Mouse (Mus musculus) splenic B cell, adult 2 months (primary cell): ENCODE data around the gene Magi2.
A peak's percentile ranks its signal among the peaks of the same experiment; 100 is the strongest.
"Not testable (repeated sequence)": the region's sequence is repeated elsewhere in the genome, so short reads cannot be mapped to it uniquely, and the experiment has no call there.

ENCODE experiments used
- DNase-seq: peaks from one replicate; pipeline ENCODE4 v3.0.0-alpha.2; 2011; ENCODE audit warnings: low read depth, low spot score
- H3K27me3 ChIP-seq: 2 replicates; pipeline ENCODE4 v1.6.1; 2012; ENCODE audit warnings: mild to moderate bottlenecking, low read length, moderate library complexity, mixed read lengths; ENCODE audit not compliant: control insufficient read depth, poor library complexity, insufficient read depth, severe bottlenecking
- H3K36me3 ChIP-seq: 2 replicates; pipeline ENCODE4 v1.6.1; 2012; ENCODE audit warnings: mild to moderate bottlenecking, low read length, moderate library complexity, mixed read lengths; ENCODE audit not compliant: control insufficient read depth, poor library complexity, insufficient read depth, severe bottlenecking

The Magi2 gene

DNA sequence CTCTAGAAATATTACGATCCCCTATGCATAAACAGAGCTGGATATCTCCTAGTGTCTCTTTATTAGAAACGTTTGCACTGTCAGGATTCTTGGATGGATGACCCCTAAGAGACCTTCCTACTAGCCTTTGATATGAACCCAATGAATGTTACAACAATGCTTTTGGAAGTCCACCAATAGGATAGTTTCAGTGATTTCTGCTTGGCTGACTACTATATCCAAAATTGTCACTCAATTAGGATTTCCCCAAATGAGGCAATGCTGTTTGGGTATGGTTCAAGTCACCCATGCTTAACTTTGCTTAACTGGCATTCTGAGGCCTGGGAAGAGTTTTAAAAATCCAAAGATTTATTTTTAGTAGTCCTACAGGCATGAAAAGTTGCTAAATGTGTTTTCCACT is 110.7 kb downstream of the Magi2 start:
- H3K36me3 ChIP-seq: no peaks in the 10 kb centered on the region
- DNase-seq: no peak
- no peaks in the 10 kb centered on the region for H3K27me3 ChIP-seq

DNA sequence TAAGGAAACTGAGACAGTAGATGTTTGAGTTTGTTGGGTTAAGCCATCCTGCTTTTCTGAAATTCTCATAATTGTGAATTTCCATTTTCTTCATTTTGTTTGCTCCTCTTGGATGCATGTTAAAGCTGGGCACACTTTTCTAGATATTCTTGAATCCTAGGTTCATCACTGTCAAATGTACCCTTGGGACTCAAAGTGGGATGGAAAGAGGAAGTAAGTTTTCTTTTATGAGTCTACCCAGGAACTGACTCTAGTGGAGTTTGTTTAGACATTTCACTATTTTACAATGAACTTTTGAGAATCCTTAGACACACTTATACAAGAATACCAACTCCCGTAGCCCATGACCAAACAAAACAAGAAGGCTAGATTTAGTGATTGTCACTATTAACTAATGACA is 141.3 kb downstream of the Magi2 start:
- no peak for DNase-seq
- H3K27me3 ChIP-seq: no peaks in the 10 kb centered on the region

DNA sequence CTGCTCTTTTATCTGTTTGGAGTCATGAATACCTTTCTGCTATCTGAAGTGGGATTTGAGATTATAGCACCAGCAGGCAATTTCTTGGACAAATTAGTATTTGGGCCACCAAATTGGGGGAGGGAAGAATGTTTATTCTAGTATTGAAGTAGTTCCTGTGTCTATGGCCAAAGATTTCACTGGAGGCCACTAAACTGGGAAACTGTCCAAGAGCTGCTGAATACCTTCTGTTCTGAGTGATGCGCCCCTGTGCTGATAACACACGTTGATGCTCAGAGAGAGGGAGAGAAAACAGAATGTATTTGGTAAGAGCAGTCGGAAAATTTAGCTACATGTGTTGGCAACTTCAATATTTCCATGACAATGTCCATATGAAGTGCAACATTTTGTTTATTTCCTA is 169.0 kb downstream of the Magi2 start:
- H3K36me3 ChIP-seq: no peaks in the 10 kb centered on the region
- no peak for DNase-seq
- H3K27me3 ChIP-seq: no peaks in the 10 kb centered on the region

More for the DNA sequence above, 141.3 kb downstream of the Magi2 start:
- no peaks in the 10 kb centered on the region for H3K36me3 ChIP-seq

DNA sequence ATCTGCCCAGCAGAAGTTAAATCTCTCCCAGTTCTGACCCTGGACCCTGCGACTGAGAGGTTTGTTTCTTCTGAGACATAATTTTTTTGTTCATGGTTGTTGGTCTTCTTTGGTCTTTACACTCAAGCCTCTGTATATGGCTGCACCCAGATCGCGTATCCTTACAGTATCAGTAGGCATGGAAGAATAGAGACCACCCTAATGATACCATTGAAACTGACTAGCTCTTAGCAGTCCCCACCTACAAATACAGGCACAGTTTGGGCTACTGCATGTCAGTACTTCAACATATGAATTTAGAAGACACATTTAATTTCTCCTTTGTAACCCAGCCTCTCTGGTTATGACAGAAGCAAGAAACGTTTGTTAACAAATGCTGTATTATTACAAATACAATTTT is 173.5 kb downstream of the Magi2 start:
- no peak for DNase-seq
- H3K27me3 ChIP-seq: no peaks in the 10 kb centered on the region

DNA sequence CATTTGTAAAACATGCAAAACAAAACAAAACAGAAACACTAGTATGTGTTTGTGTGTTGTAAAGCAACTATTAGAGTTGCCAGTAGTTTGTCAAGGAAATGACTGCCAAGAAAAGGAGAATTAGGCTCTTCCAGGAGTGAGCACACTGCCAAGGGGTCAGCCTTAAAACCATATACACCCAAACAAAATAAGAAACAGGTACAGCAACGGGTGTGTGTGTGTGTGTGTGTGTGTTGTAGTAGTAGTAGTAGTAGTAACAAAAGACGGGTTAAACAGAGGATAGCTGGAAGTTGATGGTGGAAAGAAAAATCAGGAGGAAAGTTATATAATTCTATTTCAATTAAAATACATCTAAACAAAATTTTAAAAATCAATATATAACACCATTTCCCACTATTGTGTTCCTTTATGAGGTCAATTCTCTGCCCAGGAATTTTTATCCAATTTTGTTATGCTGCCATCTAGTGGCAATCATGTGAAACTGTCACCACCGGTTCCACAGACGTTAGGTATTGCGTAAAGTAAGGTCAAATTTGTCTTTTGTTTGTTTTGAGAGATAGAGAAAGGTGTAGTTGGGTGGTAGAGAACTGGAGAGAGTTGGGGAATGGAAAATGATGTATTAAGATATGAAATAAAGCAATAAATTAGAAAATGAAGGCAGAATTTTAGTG is 174.0 kb downstream of the Magi2 start:
- DNase-seq: peak; percentile 2
- H3K27me3 ChIP-seq: no peaks in the 10 kb centered on the region
- H3K36me3 ChIP-seq: no peaks in the 10 kb centered on the region

More for the DNA sequence above, 173.5 kb downstream of the Magi2 start:
- no peaks in the 10 kb centered on the region for H3K36me3 ChIP-seq

DNA sequence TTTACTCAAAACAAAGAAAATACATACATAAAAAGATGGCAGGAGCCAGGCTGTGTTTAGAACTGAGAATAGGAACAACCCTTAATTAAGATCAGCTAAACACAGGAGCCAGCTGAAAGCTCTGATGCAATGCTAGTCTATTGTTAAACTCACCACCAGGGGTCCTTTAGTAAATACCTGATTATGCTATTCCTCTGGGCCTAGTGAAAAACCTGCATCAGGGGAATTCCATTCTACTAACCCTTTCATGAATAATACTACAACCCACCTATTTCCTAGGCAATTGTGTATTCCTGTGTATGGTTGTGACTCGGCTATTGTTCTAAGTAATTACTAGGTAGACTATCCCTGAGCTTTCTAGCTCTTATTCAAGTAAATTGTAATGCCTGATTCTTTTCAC is 177.4 kb downstream of the Magi2 start:
- not testable (repeated sequence) for DNase-seq, H3K27me3 ChIP-seq, H3K36me3 ChIP-seq

DNA sequence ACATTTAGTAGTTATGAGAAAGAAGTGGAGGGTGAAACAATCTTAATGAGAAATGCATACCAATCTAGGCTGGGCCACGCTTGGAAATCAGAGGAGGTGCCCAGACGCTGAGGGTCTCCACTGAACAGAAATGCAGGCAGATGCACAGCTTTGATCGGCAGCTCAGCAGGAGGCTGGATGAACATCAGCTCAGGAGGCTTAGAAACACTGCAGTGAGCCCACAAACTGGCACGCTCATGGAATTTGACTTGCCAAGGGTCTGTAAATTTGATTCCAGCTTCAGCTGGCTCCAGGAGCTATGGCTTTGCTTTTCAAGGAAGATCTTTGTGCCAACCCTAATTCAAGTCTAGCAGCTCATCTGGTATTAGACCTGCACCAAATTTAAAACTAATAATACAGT is 187.7 kb downstream of the Magi2 start:
- Histone ChIP-seq H3K36me3 (no peaks in the 10 kb centered on the region), H3K27me3 (no peaks in the 10 kb centered on the region)
- DNase-seq: no peak

DNA sequence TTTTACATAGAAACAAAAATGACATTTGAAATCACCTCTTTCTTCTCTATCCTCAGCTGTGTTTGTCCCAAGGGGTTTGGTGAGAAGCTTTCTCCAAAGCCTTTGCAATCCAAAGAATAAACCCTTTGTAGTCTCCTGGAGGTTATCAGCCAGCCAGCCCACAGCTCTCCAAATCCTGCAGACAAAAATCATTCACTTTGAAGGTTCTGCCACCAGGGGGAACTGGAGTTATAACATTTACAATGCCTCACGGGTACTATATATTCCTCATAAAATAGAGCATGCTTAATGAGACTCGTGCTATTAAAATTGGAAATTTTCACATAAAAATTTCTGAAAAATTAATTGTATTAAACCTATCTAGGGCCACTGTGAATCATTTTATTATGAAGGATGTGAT is 202.5 kb downstream of the Magi2 start:
- H3K36me3 ChIP-seq: no peaks in the 10 kb centered on the region
- H3K27me3 ChIP-seq: no peaks in the 10 kb centered on the region; the same call in 1 of the 2 replicates
- peak; percentile 0 for DNase-seq

DNA sequence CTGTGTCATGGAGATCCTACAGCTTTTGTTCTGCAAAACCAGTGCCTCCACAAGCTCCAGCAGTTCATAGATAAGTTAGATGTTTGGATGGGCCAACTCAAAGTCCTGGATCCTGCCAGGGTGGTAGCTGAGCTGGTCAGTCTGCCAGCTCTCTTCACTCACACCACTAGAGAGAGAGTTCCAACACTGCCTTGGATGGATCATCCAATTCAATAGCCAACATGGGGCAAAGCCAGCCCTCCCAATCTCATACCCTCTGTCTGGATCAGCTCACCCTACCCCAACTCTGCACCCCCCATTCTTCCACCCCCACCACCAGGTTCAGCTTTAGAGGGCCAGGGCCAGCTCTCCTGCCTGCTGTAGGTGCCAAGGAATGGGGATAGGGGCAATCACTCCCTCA is 235.7 kb downstream of the Magi2 start:
- DNase-seq: no peak
- Histone ChIP-seq H3K36me3 (no peaks in the 10 kb centered on the region), H3K27me3 (no peaks in the 10 kb centered on the region)

DNA sequence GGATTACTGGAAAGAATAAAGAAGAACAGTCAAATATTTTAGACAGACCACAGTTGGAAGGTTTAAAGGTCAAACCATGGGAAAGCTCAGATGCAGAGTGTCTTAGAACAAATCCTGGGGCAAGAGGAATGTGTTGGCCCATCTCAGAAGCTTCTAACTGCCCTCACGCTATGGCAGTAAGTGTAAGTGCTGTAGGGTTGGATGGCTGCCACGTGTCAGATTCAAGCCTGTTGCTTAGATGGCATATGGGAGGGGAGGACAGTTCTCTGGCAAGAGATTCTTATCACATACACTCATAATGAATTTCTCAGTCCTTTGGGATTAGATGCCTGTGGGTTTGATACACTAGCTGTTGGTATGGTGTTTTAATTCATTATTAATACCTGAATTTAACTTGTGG is 238.5 kb downstream of the Magi2 start:
- Histone ChIP-seq H3K36me3 (no peaks in the 10 kb centered on the region), H3K27me3 (no peaks in the 10 kb centered on the region)
- no peak for DNase-seq

DNA sequence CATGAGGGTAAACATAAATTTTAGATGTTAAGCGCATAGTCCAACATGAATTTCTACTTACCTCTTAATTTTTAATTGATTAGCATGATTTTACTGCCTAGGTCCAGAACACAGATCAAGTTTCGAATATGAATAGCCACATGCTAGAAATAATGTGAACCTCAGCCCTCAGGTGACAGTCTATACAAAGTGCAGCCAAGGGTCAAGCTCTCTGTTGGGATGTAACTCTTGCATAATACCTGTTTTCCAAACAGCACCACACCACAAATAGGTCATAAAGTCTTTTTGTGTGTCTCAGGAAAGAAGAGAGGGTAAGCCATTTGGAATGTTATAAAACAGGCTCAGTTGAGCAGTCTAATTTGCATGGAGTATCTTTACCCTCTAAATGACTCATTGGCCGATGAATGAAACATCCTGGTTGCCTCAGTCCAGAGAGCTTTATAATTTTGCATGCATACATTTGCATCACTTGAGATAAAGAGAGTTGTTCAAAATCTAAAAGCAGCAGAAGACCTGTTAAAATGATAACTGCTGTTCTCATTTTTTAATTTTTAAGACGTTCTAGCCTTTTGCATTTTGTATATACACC is 246.1 kb downstream of the Magi2 start:
- DNase-seq: no peak

DNA sequence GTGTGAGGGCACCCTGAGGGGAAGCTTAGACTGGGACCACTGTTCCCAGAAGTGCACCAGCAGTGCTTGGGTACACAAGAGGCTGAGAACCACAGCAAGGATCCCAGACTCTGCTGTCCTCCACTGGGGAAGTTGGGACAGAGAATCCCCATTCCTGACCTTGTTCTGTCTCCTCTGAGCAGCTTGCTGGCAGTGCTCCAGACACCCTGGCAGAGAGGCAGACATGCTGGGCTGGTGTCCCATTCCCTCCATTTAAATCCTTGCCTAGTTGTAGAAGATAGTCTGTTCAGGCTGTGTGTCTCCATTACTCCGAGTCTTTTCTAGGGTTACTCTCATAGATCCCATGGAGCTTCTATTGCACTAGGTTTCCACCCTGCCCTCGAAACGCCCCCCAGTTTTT is 256.1 kb downstream of the Magi2 start:
- Histone ChIP-seq H3K27me3 (no peaks in the 10 kb centered on the region), H3K36me3 (no peaks in the 10 kb centered on the region)
- no peak for DNase-seq

More for the DNA sequence above, 246.1 kb downstream of the Magi2 start:
- H3K36me3 ChIP-seq: no peaks in the 10 kb centered on the region
- no peaks in the 10 kb centered on the region for H3K27me3 ChIP-seq

DNA sequence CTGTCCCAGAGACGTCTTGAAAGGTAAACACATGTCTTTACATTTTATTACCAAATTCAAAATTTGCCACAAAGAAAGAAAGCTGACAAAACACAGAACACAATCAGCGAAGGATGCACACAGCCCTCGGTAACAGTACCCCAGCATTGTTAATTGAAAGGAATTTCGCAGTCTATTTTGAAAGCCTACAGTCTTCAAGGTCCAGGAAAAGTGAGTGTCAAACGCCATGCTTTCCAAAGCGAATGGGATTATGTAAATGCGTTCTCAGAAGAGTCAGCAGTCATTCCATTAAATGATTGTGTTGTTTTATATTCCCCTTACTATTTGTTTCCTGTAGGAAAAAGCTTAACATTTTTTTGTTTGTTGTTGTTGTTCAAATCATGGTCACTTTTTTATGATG is 261.1 kb downstream of the Magi2 start:
- no peaks in the 10 kb centered on the region for H3K36me3 ChIP-seq
- H3K27me3 ChIP-seq: no peaks in the 10 kb centered on the region
- no peak for DNase-seq

DNA sequence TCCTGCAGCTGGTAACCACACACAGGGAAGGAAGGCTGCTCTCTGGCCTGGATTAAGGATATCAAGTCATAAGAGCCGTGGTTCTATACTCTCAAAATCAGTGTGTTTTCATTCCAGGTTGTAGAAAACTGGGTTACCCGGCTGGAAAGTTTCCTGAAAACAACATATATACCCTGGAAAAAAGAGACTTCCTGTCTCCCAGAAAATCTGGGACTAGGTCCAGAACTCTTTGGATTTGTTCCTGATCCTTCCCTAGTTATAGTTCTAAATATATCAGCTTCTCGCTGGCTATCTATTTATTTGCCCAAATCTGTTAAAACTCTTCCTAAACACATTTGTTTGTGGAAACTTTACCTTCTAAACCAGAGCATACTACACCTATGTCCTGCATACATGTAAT is 274.2 kb downstream of the Magi2 start:
- Histone ChIP-seq H3K36me3 (no peaks in the 10 kb centered on the region), H3K27me3 (no peaks in the 10 kb centered on the region)
- DNase-seq: no peak

DNA sequence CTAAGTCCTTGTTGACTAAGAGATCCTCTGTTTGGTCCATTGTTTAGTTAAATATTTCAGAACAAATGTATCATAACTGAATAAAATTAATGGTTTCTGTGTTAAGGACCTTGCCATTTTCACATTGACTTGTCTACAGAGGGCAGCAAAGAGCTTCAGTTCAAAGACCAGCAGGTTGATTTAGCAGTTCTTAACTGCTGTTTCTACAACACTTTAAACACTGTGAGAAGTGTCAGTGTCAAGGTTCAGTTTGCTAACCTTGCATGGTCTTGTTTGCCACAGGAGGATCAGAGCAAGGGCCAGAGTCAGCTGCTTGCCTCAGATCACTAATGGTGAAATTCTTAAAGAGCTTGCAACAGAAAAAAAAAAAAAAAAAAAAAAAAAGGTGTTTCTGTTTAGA is 295.3 kb downstream of the Magi2 start:
- peak; percentile 25 for DNase-seq
- Histone ChIP-seq H3K27me3 (no peaks in the 10 kb centered on the region), H3K36me3 (no peaks in the 10 kb centered on the region)

DNA sequence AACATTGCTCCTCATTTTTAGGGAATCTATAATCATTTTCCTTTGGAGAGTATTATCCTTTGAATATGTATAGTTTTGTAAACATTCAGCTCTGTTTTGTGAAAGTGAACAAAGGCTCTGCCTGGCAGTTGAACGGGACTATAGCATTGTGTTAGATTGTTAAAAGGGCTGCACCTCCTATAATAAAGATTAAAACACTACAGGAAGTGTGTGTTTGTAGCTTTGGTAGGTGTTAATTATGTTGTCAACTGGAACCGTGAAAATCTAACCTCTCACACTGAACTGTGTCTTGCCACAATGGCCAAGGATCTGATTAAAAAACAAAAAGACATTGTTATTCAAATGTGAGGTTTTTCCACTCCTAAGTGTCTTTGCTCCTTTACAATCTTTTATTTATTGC is 312.5 kb downstream of the Magi2 start:
- Histone ChIP-seq H3K36me3 (no peaks in the 10 kb centered on the region), H3K27me3 (no peaks in the 10 kb centered on the region)
- DNase-seq: no peak
